Mouse (Mus musculus) MEL-GATA-1-ER (cell line): ENCODE data around the gene Cryba4.

Experiments used
- DNase-seq: peaks from one replicate; pipeline ENCODE4 v3.0.0-alpha.2; 2012; ENCODE audit warnings: low read depth; ENCODE audit errors: extremely low read depth

Cryba4 gene

DNA sequence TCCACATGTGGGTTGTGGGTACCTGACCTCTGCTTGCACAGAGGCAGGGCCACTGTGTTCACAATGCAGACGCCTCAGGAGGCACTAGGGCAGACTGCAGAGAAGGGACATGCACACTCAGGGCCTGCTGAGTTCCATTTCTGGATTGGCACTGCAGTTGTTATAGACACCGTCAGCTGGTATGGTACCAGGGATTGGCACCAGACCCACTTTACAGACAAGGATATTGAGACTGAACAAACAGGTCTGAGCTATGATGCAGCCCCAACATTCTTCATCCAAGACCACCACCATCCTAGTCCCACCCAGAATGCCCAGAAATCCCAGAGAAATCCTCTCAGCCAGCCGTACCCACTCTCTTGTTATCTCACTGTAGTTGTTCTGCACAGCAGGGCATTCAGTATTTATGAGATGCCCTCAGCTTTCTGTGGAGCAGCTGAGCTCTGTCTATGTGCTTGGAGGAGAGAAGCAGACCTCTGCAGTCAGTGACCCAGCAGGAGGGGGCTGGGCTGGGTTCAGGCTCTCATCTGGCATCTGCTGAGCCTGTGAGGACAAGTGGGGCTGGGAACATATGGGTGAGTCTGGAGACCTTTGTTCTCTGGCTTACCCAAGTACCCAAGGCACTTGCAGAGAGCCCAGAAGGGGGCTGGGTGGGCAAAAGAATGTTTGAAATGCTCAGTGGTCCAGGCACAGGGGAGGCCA is 13.4 kb downstream of the Cryba4 start:
- DNase-seq, result no peak

DNA sequence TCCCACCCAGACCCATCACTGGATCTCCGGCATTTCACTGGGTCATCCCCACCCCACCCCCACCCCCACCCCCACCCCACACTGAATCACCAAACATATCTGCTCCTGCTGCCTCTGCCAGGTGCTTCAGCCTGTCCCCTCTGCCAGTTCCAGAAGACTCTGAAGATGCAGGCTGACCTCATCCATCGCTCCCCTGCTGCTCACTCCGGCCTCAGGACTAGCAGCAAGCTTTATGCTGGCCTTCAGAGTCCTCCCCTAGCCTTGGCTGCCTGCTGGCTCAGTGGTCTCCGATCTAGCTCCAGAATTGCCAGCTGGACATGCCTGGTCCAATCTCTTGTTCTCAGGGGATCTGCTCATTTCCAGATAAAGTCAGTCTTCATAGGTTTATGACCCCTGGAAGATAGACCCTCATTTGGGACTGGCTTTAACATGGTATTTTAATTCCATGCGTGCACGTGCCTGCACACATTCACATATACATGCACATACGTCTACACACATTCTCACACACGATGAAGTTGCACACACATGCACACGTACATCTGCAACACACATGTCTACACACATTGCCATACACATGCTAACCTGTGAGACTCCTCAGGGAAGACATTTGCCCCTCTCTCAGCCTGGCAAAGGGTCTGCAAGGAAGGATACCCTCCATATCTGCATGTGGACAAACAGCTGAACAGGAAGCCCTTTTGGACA is 14.3 kb downstream of the Cryba4 start:
- DNase-seq, result no peak

DNA sequence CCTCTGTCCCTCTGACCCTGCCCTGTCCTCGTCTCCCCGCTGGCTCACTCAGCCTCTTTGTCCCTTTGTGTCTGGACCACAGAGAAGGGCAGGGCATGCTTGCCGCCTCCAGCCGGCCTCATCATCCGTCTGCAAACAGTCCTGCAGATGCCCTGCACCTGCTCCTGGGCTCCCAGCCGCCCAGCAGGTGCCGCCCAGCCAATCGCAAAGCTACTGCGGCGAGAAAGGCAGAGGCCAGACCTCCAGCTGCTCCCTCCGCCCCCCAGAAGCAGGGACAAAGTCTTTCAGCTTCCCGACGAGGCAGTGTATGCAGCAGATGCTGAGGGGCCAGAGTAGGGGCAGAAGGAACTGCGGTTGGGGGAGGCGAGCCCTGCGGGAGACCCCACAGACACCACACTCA is 14.9 kb downstream of the Cryba4 start:
- no peak for DNase-seq

DNA sequence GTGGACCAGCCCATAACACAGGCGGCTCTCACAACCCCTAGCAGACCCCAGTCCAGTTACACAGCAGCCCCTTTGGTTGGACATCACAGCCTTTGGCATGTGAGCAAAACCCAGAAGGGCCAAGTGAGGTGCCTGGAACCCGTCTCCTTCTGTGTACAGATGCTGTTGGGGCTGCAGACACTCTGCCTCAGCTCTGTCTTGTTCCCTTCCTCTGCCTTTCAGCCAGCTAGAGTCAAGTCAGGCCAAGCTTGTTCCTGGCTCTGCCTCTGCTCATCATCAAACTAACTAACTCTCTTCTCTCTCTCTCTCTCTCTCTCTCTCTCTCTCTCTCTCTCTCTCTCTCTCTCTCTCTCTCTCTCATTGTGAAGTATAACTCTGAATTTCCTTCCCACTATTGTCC is 15.7 kb downstream of the Cryba4 start:
- DNase-seq, result no peak

DNA sequence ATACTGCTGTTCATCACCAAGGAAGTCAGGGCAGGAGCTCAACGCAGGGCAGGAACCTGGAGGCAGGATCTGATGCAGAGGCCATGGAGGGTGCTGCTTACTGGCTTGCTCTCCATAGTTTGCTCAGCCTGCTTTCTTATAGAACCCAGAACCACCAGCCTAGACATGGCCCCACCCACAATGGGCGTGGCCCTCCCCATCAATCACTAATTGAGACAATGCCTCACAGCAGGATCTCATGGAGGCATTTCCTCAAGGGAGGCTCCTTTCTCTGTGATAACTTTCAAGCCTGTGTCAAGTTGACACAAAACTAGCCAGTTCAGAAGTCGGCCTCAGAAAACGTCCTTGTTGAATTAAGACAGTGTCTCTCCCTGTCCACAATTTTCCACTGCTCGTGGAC is 16.5 kb downstream of the Cryba4 start:
- no peak for DNase-seq

DNA sequence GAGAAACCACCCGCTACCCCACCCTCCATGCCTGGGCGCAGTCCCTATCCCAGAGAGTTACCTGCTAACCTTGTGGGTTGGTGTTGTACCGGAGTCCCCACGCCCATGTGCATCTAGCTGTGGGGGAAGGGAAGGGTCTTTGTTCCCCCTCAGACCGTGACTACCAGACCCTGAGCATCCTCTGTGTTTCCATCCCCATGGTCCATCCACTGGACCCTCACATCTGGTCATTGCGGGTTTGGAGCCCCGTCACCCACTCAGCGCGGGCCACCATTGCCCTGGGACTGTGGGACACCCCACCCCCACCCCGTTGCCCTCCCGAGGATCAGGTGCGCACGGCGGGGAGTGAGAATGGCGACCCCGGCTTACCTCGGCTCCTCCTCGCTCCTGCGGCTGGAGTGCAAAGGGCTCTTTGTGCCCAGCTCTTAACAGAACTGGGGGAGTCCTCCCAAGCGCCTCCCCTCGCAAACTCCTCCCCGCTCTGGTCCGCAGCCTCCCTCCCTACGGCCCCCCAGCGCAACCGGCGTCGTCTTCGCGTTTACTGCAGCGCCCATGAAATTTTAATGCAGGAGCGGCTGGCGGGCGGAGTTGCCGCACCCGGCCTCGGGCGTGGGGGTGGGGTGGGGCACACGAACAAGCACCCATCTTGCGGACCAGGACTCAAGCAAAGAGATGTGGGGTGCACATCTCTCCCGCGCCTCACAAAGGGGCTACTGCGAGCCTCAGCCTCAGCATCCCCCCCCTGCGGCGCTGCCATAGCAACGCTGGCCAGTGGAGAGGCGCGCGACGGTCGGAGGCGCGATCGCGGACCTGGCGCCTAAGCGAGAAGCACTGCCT is 23.9 kb downstream of the Cryba4 start:
- DNase-seq, result no peak

DNA sequence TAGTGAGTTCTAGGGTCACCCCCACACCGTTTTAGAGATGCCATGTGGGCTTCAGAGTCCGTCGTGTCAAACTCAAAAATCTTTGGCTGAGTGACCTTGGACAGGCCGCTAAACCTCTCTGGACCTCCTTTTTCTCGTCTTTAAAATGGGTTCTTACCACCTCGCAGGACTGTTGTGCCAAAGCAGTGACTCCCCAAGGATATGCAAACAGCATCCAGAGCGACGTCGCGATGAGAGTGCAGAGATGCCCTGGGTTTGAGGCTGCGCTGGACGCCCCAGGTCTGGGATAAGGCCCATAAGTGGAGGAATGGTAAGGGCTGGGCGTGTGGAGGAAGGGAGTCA is 24.4 kb downstream of the Cryba4 start:
- no peak for DNase-seq

DNA sequence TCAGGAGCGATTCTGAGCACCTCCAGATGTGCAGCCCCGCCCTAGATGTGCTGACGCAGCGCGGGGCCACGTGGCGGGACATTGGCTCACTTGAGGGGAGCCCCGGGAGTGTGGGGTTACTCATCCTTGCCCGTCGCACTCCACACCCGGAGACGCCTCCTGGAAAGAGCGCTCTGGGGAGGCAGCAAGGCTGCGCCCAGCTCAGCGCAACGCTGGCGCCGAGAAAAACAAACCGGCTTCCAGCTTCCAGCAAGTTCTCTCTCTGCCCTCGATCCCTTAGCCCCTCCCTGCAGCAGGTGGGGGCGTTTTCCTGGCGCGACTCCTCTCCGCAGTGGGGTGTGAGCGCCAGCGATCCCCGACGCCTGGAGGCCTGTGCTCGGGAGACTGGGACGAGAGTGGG is 25.0 kb downstream of the Cryba4 start:
- no peak for DNase-seq

DNA sequence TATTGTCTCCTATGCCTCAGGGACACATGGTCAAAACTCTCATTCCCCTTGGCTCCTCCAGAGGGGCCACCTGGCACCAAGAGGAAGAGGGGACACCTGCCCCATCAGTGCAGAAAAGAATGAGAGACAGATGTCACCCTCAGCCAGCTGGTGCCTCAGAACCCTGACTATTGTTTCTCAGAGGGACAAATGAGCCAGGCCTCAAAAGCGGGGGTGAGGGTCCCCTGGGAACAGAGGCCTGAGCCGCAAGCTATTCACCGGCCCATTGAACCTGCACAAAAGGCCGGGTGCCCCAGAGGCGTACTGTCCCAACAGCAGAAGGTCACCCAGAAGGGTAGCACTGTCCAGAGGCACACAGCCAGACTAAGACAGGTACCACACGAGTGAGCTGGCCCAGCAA is 26.7 kb downstream of the Cryba4 start:
- DNase-seq, result no peak

DNA sequence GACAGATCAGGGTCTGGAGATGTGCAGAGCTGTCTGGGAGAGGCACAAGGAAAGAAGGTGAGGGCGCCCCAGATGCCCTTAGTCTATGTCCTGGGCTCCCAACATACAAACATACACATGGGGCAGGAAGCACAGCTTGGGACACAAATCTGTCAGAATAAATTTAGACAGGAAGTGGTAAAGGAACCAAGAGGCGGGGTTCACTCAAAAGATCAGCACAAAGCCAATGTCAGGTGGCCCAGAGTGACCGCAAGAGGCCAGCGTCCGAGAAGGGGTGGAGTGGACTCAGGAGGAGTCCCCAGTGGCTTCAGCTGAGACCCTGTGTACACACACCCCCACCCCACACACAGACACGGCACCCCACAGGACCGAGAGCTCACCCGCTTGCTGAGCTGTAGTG is 32.1 kb downstream of the Cryba4 start:
- DNase-seq, result no peak

DNA sequence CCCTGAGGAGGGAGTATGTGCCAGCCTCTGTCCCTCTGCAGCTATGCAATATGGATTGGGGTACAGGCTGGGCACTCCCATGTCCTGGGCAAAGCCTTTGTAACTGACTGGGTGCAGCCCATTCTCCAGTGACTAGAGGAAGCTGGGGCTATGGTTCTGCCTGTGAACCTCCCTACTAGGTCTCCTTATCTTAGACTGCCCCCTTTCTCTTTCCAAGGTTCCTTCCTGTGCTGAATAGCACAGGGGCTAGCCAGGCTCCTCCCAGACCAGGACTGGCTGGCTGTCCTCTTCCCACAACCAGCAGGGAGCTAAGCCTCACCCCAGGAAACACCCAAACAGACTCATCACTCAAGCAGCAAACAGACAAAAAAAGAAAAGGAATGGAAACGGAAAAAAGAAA is 32.9 kb downstream of the Cryba4 start:
- DNase-seq, result no peak

DNA sequence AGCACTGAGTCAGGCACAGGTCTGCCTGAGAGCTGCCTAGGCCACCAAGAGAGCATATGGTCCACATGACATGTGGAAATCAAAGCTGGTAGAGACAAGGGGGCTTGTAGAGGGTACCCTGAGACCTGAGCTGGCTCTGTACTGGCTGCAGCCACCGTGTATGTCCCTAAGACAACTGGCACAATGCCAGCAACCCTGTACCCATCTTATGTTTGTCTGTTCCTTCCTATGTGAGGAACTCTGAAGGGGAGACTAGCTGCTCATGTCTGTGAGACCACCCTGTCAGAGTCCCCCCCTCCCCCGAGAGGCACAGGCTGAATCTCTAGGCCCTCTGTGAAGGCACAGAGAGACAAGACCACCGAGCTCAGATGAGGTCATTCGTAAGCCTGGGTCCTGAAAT is 33.6 kb downstream of the Cryba4 start:
- no peak for DNase-seq

DNA sequence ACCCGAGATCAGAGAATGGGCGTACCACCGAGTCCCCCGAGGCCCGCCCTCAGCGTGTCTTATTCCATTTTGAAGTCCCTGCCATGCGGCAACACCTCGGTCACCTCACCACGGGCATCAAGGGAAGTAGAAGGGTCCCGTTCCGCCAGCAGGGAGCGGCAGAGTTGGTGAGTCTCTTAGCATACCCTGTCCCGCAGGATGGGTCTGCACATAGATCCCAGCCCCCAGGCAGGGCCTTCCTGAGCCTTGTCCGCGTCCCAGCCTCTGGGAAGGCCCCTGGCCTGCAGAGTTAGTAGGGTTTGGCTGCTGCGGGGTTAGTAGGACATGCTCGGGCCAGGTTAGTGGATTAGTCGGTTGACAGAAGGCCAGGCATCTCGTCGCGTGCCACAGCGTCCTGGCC is 35.3 kb downstream of the Cryba4 start:
- no peak for DNase-seq

DNA sequence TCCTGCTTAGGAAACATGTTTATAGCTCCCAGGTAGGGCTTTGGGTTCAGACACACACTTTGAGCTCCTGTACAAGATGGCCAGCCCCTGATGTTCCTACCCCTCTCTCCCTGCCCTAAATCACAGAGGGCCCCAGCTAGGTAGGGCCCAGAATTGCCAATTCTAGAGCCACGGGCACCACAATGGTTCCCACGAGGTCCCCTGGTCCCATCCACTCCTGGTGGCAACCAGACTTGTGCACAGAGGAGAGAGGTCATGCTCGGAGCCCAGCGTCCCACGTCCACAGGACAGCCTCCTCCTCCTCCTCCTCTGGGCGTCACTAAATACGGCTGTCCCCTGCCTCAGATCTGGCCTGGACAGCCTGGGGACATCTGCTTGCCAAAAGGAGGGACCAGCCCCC is 36.0 kb downstream of the Cryba4 start:
- no peak for DNase-seq

DNA sequence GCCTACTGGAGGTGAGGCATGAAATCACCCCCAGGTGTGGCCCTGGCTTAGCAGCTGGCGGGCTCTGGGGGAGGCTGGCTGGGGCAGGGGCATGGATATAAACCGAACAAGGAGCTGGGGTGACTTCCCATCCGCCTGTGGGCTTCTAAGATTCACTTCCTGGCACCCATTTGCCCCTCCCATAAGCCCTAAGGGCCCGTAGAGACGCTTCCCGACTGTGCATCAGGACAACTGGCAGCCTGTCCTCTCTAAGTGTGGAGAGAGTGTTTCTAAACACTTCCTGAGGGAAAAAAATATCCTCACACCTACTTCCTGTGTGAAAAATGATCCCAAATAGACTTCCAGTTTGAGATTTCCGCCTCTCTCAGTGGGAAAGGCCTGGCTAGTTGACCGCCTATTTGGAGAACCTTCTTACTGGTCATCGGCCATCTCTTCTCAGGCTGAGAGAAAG is 36.5 kb downstream of the Cryba4 start:
- no peak for DNase-seq

DNA sequence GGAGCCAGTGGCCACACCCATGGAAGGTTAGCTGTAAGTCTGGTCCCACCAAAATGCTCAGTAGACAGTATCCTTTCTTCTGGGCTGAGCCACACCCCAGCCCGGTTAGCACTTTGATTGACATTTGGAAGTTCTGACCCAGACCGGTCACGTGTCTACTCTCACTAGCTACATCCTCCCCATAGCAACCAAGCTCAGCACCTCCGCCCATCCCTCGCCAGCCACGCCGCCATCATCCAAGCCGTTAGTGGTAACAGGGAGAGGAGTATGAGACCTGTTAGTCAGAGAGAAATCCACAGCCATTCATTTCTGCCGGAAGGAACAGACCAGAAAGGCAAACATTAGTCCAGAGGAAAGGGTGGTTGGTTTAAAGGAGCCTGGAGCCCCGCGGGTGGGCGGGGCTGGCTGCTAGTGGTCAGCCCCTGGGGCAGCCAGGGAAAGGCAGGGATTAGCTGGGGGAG is 37.0 kb downstream of the Cryba4 start:
- no peak for DNase-seq

DNA sequence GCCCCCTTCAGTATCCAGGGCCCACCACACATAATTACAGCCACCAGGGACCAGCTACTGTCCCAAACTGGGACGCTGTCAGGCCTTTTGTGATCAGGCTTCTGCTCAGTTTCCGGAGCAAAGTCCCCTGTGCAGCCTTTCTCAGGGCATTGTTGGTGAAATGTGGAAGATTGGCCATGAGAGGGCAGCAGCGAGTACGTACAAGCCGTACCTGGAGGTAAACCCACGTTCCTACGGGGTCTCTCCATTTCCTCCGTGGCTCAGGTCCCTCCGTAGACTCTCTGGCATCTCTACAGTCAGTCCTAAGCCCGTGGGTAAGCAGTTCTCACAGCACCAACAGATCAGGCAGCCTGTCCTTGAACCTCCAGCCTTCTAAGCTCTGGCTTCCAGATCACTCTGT is 37.9 kb downstream of the Cryba4 start:
- peak; percentile 7 for DNase-seq

DNA sequence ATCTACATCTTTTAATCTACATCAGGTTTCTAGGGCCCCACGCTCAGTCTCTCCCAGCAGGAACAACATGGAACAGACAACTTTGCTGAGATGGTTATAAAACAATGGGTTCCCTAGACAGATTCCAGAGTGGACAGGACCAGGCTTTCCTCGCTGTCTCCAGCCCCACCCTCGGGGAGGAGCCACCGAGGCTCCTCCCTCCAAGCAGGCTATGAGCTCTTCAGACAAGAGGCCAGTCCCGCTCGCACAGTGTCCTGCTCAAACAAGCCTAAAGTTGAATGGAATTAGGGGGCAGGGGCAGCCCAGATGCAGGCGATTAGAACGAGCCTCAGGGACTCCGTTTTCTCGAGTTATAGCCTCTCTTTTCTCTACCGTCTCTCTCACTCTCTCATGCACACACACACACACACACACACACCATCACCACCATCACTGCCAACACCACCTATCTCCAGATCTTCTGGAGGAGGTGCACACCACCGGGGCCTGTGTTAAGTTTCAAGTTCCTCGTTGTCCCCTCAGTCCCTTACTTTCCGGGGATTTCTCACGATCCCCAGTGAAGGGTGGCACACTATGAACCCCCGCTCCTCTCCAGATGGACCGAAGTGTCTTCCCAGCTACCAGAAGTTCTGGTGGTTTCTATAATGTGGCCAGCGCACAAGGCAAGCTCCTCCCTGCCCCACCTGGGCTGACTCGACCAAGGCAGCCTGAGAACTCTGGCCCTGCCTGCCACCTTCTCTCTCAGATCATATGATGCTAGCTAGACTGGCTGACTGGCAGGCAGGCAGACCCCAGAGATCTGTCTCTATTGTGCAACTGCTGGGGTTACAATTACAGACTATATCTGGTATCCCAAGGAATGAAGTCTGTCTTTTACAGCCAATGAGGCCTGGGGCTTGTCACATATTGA is 38.7 kb downstream of the Cryba4 start:
- DNase-seq, result no peak

DNA sequence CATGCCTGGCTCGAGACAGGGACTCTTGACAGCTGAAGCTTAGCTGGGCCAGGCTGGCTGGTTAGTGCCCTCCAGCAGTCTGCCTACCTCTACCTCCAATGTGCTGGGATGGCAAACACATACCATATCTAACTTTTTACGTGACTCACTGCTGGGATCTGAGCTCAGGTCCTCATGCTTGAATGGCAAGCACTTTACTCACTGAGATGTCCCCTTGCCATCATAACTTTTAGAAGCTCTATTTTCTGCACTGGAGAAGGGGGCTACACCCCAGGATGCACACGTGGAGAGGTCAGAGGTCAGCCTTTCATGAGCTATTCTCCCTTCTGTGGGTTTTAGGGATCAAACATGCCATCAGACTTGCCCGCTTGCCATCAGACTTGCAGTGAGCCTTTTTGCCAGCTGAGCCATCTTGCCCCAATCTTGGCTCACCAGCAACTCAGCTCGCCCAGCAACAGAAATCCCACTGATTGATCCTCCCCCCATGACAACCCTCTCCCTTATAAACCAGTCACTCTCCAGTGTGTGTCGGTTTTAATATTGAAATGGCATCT is 39.5 kb downstream of the Cryba4 start:
- DNase-seq, result no peak

DNA sequence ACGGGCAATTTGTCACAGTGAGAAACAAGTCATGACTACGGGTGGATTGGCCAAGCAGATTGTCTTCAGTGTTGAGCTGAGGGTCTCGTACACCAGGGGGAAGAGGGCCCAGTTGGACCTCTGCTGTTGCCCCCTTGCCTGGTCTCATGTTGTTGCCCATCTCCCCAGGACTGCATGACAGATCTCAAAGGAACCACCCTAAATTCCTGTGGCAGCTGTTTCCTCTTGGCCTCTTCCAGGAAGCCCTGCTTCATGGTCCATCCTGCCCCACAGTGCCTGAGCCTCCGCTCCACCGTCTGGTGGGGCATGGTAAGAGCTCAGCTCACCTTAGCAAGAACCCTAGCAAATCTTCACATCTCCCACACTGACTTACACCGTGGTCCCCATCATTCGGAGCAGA is 40.4 kb downstream of the Cryba4 start:
- DNase-seq, result no peak

DNA sequence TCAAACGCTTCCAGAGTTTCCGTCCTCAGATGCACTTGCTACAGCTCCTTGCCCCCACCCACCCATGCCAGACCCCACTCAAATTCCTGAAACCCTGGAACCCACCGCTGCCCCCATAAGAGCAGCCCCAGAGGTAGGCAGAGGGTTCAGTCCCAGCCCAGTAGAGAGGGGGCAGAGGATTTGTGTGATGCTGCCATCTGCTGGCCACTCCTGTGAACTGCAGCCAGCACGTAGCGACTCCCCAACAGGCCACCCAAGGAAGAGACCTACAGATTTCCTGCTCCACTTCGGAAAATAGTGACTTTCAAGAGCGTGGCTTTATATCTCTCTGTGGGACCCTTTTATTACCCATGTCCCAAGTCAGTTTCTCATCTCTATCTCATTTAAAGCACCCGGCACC is 42.2 kb downstream of the Cryba4 start:
- no peak for DNase-seq
